Mouse (Mus musculus): ENCODE results near the gene Cd101. TPM values are rescaled to one million over a fixed set of nuclear protein-coding genes. Genes with fewer than 3 reads are reported as not detected.

The Cd101 gene
- polyA plus RNA-seq (2015; fragmentation: Nextera tagmentation; extraction: Ambion mirVana) = 1.0 and 1.1 TPM in 2 replicates

GRCm38 (mm10) chr3:101029339-101029738, at the start of gene Cd101:
Gene Cd101, minus strand, starts transcription at chr3:101029556.
- Histone ChIP-seq H3K27me3 (replicated peaks; ENCODE audit: control insufficient read depth, insufficient read depth, low read length) (no peaks in the 10 kb centered on the region), H3K4me1 (replicated peaks; ENCODE audit: control insufficient read depth, insufficient read depth, low read length) (no peaks in the 10 kb centered on the region), H3K4me2 (replicated peaks; ENCODE audit: low read depth) (no peak within 1 kb of the TSS), H3K4me3 (ENCODE audit: low read depth, low read length) (no peak within 1 kb of the TSS), H3K36me3 (ENCODE audit: control insufficient read depth, insufficient read depth) (no peaks in the 10 kb centered on the region), H3K27ac (ENCODE audit: low read depth, low read length) (no peak within 1 kb of the TSS), H3K9ac (ENCODE audit: low read depth, low read length) (no peak within 1 kb of the TSS), H3K9me3 (ENCODE audit: control insufficient read depth) (no peaks in the 10 kb centered on the region)
- TF ChIP-seq CTCF (IDR thresholded peaks at IDR 0.05; ENCODE audit: low read depth) = no peak
- 89% methylated on average over 4 of the region's 4 CpGs for WGBS
- ATAC-seq = no peak

- Histone ChIP-seq H3K27ac (ENCODE audit: low read depth, low read length) (no peak overlapping the region), H3K4me3 (ENCODE audit: low read depth, low read length) (no peak overlapping the region), H3K4me2 (replicated peaks; ENCODE audit: low read depth) (no peak overlapping the region), H3K27me3 (replicated peaks; ENCODE audit: control insufficient read depth, insufficient read depth, low read length) (no peaks in the 10 kb centered on the region), H3K36me3 (ENCODE audit: control insufficient read depth, insufficient read depth) (peaks cover 25% of the 10 kb centered on the region), H3K9ac (ENCODE audit: low read depth, low read length) (no peak overlapping the region), H3K9me3 (ENCODE audit: control insufficient read depth) (no peaks in the 10 kb centered on the region), H3K4me1 (replicated peaks; ENCODE audit: control insufficient read depth, insufficient read depth, low read length) (no peaks in the 10 kb centered on the region)
- ATAC-seq = no peak
- WGBS = 74% methylated on average over 1 of the region's 1 CpGs
- no peak for TF ChIP-seq CTCF (IDR thresholded peaks at IDR 0.05; ENCODE audit: low read depth)
Measured at GRCm38 (mm10) chr3:101078344-101078743, 49.0 kb upstream of the Cd101 start.

GRCm38 (mm10) chr3:101077710-101078100, 48.3 kb upstream of the Cd101 start:
- Histone ChIP-seq H3K27me3 (replicated peaks; ENCODE audit: control insufficient read depth, insufficient read depth, low read length) (no peaks in the 10 kb centered on the region), H3K4me1 (replicated peaks; ENCODE audit: control insufficient read depth, insufficient read depth, low read length) (no peaks in the 10 kb centered on the region), H3K27ac (ENCODE audit: low read depth, low read length) (no peak overlapping the region), H3K4me3 (ENCODE audit: low read depth, low read length) (no peak overlapping the region), H3K36me3 (ENCODE audit: control insufficient read depth, insufficient read depth) (peaks cover 28% of the 10 kb centered on the region), H3K9ac (ENCODE audit: low read depth, low read length) (no peak overlapping the region), H3K9me3 (ENCODE audit: control insufficient read depth) (no peaks in the 10 kb centered on the region), H3K4me2 (replicated peaks; ENCODE audit: low read depth) (no peak overlapping the region)
- TF ChIP-seq CTCF (IDR thresholded peaks at IDR 0.05; ENCODE audit: low read depth) = no peak
- WGBS = 90% methylated on average over 6 of the region's 6 CpGs
- no peak for ATAC-seq

- Histone ChIP-seq H3K4me1 (replicated peaks; ENCODE audit: control insufficient read depth, insufficient read depth, low read length) (no peaks in the 10 kb centered on the region), H3K9me3 (ENCODE audit: control insufficient read depth) (no peaks in the 10 kb centered on the region), H3K4me3 (ENCODE audit: low read depth, low read length) (no peak overlapping the region), H3K36me3 (ENCODE audit: control insufficient read depth, insufficient read depth) (peaks cover 30% of the 10 kb centered on the region), H3K27ac (ENCODE audit: low read depth, low read length) (no peak overlapping the region), H3K4me2 (replicated peaks; ENCODE audit: low read depth) (no peak overlapping the region), H3K27me3 (replicated peaks; ENCODE audit: control insufficient read depth, insufficient read depth, low read length) (no peaks in the 10 kb centered on the region), H3K9ac (ENCODE audit: low read depth, low read length) (no peak overlapping the region)
- TF ChIP-seq CTCF (IDR thresholded peaks at IDR 0.05; ENCODE audit: low read depth) = no peak
- WGBS = 97% methylated on average over 25 of the region's 25 CpGs
- no peak for ATAC-seq
Measured at GRCm38 (mm10) chr3:101076966-101077709, 47.8 kb upstream of the Cd101 start.

GRCm38 (mm10) chr3:101075866-101076265, 46.5 kb upstream of the Cd101 start:
- Histone ChIP-seq H3K4me2 (replicated peaks; ENCODE audit: low read depth) (no peak overlapping the region), H3K27ac (ENCODE audit: low read depth, low read length) (no peak overlapping the region), H3K36me3 (ENCODE audit: control insufficient read depth, insufficient read depth) (peaks cover 30% of the 10 kb centered on the region), H3K9ac (ENCODE audit: low read depth, low read length) (no peak overlapping the region), H3K9me3 (ENCODE audit: control insufficient read depth) (no peaks in the 10 kb centered on the region), H3K4me1 (replicated peaks; ENCODE audit: control insufficient read depth, insufficient read depth, low read length) (no peaks in the 10 kb centered on the region), H3K4me3 (ENCODE audit: low read depth, low read length) (no peak overlapping the region), H3K27me3 (replicated peaks; ENCODE audit: control insufficient read depth, insufficient read depth, low read length) (no peaks in the 10 kb centered on the region)
- TF ChIP-seq CTCF (IDR thresholded peaks at IDR 0.05; ENCODE audit: low read depth) = no peak
- ATAC-seq = no peak
- 47% methylated on average over 3 of the region's 3 CpGs for WGBS

GRCm38 (mm10) chr3:101073384-101073783, 44.0 kb upstream of the Cd101 start:
- WGBS = 71% methylated on average over 9 of the region's 9 CpGs
- Histone ChIP-seq H3K4me2 (replicated peaks; ENCODE audit: low read depth) (no peak overlapping the region), H3K27me3 (replicated peaks; ENCODE audit: control insufficient read depth, insufficient read depth, low read length) (no peaks in the 10 kb centered on the region), H3K9ac (ENCODE audit: low read depth, low read length) (no peak overlapping the region), H3K9me3 (ENCODE audit: control insufficient read depth) (no peaks in the 10 kb centered on the region), H3K4me3 (ENCODE audit: low read depth, low read length) (no peak overlapping the region), H3K36me3 (ENCODE audit: control insufficient read depth, insufficient read depth) (peaks cover 21% of the 10 kb centered on the region), H3K27ac (ENCODE audit: low read depth, low read length) (no peak overlapping the region), H3K4me1 (replicated peaks; ENCODE audit: control insufficient read depth, insufficient read depth, low read length) (no peaks in the 10 kb centered on the region)
- no peak for TF ChIP-seq CTCF (IDR thresholded peaks at IDR 0.05; ENCODE audit: low read depth)
- no peak for ATAC-seq
